Mouse (Mus musculus) brain, embryonic 14.5 days (tissue): ENCODE results near the gene Prkrip1.

ENCODE experiments used
- CTCF ChIP-seq: fragments of 200-500 bp; IDR thresholded peaks from 2 replicates; pipeline ENCODE4 v1.5.1; 2012; ENCODE audit warnings: inconsistent platforms, mild to moderate bottlenecking, moderate library complexity, borderline replicate concordance; ENCODE audit not compliant: insufficient read depth, insufficient read length; ENCODE audit errors: extremely low read depth
- POLR2A ChIP-seq: fragments of 200-500 bp; IDR thresholded peaks from 2 replicates; pipeline ENCODE4 v1.6.1; 2012; ENCODE audit warnings: mild to moderate bottlenecking, inconsistent platforms, borderline replicate concordance; ENCODE audit not compliant: poor library complexity, insufficient read depth, insufficient read length, severe bottlenecking; ENCODE audit errors: extremely low read depth

DNA sequence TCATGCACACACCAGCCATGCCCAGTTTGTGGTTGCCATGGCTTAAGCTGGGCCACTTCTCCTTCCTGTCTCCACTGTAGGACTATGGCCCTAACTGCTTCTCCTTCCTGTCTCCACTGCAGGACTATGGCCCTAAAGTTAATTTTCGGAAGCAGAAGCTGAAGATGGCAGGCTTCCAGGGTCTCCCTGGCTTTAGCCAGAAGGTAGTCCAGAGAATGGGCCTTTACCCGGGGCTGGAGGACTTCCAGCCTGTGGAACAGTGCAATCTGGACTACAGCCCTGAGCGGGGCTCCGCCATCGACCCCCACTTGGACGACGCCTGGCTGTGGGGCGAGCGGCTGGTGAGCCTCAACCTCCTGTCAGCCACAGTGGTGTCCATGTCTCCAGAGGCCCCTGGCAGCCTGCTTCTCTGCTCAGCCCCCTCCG is 58.7 kb downstream of the Prkrip1 start:
- no peak for TF ChIP-seq CTCF
- no peak for TF ChIP-seq POLR2A
